Mouse (Mus musculus): ENCODE measurements around the gene Trmt10c.
"Not testable (repeated sequence)": the region's sequence is repeated elsewhere in the genome, so short reads cannot be mapped to it uniquely, and the experiment has no call there.

The Trmt10c gene

DNA sequence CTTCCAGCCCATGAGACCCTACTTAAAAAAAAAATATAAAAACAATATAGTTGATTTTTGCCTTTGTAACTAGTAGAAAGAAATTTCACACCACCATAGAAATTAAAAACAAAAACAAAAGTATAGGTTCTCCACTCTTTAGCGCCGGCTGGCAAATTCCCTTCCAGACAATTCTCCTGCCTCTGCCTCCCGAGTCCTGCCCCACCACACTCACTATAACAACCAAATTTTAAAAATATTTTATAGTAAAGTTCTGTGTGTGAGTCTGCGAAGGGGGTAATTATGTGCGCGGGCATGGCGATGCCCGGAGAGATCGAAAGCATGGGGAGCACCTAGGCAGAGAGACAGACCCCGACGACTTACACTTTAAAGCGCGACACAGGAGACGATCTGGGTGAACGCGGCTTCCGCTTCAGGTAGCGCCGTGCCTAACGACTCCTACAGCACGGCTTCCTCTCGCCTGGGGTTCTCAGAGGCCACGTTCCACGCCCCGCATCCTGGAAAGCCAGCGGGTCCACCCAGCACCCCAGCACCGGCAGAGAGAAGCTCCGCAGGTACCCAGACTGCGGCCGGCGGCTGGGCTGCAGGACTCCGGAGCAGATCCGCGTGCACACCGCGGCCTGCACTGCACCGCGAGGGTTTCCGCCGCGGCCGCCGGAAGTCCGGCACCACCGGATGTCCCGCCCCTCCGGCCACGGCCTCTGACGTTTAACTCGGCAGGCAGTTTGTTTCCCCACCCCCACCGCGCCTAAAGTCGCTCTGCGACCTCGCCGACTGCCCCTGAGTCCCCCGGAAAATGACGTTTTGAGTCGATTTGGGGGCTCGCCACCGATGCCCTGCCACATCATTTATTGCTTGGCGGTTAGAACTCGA is at the start of gene Trmt10c:
Gene Trmt10c (minus strand): TSS at position 682 of the 873 bp plus-strand sequence.
- DNase-seq (ENCODE audit: low read depth, low spot score): peak; percentile 92

DNA sequence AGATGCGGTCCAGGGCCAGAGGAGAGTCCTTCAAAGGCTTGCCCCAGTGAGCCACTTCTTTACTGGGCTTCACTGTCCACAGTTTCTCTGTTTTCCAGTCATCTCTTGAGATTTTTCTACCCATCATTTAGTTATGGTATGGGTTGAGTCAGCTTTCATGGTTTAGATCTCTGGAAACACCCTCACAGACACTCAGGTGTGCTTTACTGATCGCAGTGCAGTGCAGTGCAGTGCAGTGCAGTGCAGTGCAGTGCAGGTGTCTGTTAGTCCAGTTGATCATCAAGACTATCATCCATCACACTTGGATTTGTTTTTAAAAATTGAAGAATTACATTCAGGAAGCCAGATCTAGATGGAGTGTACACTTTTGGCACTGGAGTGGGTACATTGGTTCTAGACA is 48.7 kb upstream of the Trmt10c start:
- DNase-seq (ENCODE audit: low read depth, low spot score): no peak

DNA sequence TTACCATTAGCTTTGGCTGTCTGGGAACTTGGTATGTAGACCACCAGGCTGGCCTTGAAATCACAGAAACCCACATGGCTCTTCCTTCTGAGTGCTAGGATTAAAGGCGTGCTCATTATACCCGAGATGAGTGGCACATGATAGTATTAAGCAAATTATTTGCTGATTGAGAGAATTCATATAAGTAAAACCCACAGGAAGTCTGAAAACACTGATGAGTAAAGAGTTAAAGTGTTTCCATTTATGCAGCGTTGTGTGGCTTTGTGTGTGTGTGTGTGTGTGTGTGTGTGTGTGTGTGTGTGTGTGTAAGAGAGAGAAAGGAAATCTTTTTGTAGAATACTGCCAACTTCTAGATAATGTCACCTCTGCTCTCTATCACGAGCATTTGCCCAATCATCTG is 44.1 kb upstream of the Trmt10c start:
- peak; percentile 18 for DNase-seq (ENCODE audit: low read depth, low spot score)

DNA sequence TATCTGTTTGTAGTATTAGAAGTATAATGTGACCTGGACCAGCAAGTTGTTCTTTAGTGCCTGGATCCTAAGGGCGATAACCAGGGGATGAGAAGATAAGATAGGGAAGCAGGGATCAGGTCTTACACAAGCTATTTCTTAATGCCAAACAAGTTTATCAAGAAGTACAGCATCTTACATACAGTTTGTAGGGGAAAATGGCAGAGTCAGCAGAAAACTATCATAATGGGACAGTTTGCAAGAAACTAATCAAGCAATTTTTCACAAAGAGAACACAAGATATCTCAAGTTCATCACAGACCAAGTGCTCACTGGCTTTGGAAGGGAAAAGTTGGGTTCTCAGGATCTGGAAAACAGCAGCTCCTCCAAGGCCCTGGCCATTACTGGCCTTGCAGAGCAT is 41.8 kb upstream of the Trmt10c start:
- no peak for DNase-seq (ENCODE audit: low read depth, low spot score)

DNA sequence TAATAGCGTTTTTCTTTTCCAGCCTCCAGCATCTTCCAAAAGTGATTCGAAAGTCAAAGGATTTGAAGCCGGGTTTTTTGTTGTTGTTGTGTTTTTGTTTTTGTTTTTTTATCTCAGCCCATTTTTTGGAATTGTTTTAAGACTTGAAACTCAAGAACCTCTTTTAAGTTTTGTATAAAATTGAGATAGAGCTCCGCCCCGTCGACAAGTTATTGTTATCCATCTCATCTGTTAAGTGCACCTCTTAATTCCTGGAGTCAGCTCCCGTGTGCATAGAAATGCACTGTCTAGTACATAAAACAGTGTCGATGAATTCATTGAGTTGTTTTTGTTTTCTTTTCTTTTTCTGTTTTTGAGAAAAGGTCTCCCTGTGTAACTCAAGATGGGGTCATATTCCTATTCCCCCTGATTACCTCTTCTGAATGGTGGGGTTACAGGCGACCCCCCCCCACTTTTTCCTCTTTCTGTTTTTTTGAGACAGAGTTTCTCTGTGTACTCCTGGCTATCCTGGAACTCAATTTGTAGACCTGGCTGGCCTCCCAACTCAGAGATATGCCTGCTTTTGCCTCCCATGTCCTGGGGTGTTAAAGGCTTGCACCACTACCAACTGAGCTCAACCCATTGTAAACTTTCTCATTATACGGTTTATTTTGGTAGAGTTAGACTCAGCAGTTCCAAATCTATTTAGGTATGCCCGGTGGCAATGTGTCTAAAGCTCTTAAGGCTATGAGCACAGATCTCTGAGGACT is 38.7 kb upstream of the Trmt10c start:
- DNase-seq (ENCODE audit: low read depth, low spot score): no peak

DNA sequence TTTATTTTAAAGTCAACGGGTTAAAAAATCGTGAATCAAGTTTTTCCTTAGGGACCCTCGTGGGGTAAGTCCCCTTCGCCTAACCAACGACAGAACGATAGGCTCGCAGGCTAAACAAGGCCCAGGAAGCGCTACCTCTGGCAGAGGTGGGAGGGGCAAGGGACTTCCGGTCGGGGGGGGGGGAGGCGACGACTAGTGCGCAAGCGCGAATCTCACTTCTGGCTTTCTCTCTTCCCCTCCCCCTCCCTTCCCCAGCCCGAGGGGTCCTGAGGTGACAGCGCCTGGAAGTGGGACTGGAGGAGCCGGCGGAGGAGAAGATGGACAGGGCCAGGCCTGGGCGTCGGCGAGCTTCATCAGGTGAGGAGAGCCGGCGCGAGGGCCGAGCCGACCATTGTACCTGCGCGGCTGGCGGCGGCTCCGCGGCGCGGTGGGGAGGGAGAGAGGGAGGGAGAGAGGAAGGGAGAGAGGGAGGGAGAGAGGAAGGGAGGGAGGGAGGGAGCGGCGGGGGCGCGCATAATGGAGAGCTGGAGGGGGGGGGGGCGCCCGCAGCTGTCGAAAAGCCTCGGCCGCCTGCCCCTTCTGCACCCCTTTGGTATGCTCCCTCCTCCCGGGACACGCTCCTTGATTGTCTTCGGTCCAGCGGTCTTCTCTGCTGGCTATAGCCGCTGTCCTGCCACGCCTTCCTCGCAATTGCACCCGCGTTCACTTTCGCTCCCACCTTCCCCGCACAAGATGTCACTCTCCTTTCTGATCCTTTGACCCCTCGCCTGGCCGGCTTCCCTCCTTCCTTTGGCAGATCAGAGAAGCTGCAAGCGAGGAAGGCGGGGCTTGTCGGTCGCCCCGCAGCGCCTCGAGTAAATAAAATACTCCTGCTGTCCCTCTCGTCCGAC is 37.8 kb upstream of the Trmt10c start:
- DNase-seq (ENCODE audit: low read depth, low spot score): peak; percentile 91

DNA sequence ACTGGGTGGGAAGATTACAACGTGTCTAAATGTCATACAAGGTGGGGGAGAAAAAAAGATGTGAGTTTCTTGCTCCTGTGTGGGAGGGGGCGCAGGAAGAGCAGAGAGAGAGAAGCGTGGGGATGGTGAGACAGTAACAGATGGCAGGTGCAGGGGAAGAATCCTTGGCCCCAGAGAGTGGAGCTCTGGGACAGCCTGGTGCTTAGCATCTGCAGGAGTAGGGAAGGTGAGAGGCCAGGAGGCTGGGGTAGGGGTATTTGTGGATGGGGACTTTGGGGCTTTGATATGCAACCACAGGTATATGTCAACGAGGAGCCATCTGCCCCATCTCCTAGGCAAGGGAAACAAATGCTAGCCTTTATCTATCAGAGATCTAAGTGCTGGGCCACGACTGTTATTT is 36.9 kb upstream of the Trmt10c start:
- no peak for DNase-seq (ENCODE audit: low read depth, low spot score)

DNA sequence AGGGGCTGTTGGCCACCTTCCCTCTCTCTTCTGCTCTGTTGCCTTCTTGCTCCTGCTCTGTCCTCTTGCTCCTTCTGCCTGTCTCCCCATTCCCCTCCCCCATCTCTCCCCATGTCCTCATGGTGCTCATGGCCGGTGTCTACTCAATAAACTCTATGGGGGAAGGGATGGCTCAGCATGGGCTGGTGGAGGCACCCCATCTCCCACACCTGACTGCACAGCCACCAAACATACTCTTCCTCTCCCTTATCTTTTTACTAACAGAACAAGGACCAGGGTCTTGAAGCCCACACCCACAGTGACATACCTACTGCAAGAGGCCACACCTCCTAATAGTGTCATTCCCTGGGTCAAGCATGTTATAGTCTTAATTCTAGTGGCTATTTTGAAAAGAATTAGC is 36.5 kb upstream of the Trmt10c start:
- no peak for DNase-seq (ENCODE audit: low read depth, low spot score)

DNA sequence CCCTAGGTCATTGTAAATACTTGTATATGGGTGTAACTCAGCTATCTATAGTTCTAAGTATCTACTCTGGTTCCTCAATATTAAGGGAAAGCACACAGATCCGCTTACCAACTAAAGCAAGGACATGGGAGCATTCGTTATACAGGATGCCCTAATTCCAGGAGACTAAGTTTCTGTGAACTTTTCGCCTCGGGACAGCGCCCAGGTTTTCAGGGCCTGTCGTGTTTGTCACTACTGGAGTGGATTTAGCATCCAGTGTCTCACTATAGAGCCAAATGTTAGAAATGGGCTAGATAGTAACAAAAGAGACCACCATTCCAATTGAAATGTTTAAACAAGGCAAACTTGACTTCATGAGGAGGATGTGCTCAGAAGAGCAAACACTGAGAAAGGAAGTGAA is 35.5 kb upstream of the Trmt10c start:
- not testable (repeated sequence) for DNase-seq (ENCODE audit: low read depth, low spot score)

DNA sequence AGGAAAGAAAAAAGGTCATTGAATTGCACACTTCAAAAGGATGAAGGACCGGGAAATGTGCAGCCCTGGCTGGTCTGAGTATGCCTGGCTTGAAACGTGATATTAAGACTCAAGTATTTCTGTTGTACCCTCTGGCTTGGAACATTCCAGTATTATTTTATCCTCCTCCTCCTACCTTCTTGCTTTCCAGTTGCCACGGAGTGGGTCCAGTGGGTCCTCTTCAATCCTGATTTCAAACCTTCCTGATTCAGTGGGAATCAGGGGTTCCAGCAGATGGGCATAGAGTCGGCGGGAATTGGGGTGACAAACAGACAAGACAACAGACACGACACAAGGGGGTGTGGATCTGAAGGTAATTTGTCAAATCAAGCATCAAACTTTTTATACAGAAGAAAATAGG is 34.9 kb upstream of the Trmt10c start:
- DNase-seq (ENCODE audit: low read depth, low spot score): no peak

DNA sequence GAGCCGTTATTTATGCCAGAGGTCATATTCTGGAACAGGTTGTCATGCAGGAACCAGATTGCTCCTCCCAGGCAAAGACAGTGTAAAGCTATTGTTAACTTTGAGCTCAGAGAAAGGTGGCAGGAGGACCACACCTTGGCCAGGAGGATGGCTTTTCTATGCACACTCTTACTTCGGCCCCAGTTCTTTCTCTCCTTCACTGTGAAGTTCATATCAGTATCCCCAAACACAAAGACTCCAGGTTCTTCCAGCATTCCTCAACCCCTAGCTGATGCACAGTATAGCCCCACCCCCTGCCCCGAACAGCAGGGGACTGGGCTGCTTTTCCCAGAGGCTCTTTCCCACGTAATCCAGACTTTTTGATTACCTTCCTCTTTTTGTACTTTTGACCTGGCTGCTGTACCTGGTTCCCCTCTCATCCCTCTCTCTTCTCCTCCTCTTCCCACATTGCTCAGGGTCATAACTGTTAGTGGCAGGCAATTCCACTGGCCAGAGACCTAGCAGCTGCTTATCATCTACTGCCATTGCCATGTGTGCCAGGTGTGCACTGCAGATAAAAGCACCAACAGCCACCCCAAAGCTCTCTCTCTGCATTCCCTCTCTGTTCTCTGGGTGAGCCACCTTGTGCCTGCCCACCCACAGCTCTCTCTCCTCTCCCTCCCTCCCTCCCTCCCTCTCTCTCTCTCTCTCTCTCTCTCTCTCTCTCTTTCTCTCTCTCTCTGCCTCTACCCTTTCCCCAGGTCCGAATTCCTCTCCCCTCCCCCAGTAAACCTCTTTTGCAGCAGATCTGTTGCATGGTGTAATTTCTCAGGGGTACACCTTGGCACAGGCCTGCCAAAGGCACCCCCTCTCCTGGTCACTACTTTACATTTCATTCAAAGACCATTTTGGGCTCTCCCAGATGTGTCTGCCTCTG is 34.0 kb upstream of the Trmt10c start:
- DNase-seq (ENCODE audit: low read depth, low spot score): no peak

DNA sequence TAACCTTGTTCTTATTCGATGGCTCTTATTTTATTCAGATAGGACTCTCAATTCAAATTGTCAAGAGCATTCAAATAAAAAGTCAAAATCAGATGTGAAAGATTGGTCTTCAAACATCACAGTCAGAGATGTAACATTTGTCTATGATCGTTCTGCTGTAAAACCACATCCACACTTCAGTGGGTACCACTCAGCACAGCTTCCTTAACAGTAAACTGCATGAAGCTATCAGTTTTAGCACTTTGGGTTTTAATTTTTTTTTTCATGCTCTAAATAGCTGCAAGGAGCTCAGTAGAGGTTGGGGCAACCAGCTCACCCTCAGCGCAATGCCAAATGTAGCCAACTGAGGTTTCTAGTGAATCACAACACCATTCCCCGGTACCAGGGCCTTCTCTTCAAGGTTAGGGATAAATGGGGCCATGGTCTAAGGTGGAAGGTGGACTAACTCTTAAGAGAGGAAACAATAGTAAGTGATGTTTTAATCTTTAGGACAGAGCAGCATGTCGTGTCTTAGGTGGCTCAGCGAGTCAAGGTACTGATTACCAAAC is 31.0 kb upstream of the Trmt10c start:
- DNase-seq (ENCODE audit: low read depth, low spot score): peak; percentile 48

DNA sequence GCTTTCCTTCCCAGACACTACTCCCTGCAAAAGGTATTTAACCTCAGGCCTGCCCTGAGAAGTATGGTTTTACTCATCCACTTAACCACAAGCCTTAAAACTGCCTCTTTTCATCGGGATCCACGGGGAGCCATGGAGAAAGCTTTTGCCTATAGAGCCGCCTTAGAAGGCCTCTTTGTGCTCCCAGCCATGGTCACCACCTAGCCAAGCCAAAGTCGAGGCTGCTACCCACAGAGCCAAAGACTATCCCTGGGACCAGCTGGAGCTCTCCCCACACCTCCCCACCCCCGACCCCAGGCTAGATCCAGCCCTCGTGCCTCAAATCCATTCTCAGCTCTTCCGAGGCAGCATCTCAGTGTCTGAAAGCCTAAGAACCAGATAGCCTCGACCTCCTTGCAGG is 28.5 kb upstream of the Trmt10c start:
- DNase-seq (ENCODE audit: low read depth, low spot score): no peak

DNA sequence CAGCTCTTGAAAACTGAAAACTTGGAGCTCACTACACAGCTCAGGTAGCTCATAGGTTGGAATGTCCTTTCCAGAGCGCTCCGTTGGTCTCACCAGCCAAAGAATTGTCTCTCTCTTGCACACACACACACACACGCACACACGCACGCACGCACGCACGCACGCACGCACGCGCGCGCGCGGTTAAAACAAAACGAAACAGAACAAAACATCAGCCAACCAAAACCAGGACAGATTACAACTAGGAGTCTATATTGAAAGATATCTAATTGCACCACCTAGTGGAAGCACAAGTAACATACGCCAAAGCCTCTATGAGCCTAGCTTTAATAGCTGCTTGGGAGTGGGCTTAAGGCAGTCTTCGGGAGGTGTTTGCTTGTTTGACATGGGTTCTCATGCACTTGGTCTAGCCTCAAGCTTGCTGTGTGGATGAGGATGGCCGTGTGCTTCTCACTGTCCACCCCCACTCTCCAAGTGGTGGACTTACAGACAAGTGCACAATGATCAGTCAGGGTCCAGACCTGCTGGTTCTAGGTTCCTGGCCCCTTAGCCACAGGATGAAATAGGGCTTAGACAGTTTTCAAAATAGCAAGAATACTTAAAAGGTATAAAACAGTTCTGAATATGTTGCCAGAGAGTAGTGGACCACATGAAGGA is 26.8 kb upstream of the Trmt10c start:
- peak; percentile 91 for DNase-seq (ENCODE audit: low read depth, low spot score)

DNA sequence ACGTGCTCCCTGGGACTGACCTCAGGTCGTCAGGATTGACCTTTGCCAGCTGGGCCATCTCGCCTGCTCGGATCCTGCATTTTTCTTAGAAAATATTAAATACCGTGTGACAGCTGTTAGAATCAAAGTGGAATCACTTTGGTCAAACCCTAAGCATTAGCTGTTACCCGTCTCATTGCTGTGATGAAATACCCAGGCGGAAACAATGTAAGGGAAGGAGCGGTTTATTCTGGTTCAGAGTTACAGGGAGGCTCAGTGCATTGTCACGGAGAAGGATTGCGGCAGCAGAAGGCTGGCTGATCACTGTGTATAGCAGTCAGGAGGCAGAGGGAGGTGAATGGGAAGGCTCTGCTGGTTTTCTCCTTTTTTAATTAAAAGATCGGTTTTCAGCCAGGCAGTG is 25.4 kb upstream of the Trmt10c start:
- no peak for DNase-seq (ENCODE audit: low read depth, low spot score)

DNA sequence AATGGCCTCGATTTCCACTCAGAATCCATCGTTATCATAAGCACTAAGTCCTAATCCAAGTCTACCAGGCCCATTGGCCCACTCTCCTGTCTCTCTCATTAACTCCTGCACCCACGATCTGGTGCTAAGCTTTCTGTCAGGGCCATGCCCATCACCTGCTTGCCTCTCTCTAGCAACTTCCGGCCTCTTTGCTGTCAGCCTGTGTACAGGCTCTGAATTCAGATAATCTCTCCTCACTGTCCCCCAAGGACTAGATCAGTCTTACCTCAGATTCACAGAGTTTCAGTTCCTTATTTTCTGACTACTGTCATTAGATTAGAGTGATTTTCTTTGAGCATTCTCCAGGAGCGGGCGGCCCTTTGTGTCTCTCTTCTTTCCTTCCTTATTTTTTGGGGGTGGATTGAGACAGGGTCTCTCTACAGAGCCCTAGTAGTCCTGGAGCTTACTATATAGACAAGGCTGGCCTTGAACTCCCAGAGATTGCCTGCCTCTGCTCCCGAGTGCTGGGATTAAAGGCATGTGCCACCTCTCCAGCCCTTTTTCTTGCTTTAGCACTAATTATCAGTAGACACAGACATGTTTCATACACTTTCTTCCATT is 24.5 kb upstream of the Trmt10c start:
- no peak for DNase-seq (ENCODE audit: low read depth, low spot score)

DNA sequence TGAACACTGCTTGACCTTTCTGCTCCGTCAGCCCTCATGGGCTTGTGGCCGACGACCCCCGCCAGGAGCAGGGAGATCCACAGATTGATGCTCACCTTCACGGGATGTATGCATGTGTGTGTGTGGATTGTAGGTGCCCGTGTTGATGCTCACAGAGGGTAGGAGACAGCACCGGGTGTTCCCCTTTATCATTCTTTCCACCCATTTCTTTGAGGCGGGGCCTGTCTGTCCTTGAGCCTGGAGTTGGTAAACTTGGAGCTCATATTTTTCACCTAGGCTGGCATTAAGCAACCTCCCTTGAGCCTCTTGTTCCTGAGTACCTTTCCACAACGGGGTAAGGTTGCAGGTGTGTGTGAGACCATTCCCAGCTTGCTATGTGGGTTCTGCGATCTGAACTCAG is 20.5 kb upstream of the Trmt10c start:
- no peak for DNase-seq (ENCODE audit: low read depth, low spot score)

DNA sequence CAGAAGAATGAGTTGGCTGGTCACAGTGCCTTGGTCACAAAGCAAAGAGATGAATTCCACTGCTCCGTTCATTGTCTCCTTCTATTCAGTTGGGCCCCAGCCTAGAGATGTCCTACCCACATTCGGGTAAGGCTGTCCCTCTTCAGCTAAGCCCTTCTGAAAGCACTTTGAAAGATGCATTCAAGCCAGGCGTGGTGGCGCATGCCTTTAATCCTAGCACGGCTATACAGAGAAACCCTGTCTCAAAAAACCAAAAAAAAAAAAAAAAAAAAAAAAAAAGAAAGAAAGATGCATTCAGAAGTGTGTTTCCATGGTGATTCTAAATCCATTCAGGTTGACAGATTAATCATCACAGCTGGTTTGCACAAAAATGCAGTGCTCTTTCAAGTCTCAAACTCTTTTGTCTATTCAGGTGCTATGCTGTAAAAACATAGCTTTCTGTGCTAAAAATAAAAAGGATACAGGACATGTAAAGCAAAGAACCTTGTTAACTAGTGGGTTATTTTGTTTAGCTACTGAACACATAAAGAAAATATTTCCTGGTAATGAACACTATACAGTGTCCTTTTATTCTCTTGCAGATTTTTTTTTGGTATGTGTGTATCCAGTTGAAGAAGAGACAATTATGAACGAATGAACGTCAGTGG is 19.4 kb upstream of the Trmt10c start:
- DNase-seq (ENCODE audit: low read depth, low spot score): no peak

DNA sequence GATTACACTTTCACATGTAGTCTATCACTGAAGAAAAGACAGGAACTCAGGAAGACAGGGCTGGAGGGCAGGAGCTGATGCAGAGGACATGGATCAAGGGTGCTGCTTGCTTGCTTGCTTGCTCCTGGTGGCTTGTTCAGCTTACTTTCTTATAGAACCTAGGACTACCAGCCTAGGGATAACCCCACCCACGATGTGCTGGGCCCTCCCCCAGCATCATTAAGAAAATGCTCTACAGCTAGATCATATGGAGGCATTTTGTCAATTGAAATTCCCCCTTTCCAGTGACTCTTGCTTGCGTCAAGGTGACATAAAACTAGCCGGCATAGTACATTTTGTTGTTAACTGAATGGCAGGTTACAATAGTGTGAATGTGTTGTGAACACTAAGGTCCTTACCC is 18.3 kb upstream of the Trmt10c start:
- DNase-seq (ENCODE audit: low read depth, low spot score): no peak
